Mouse (Mus musculus) embryonic facial prominence, embryonic 14.5 days (tissue): ENCODE data around the gene Slc25a21. TPM values are rescaled to one million over a fixed set of nuclear protein-coding genes. Genes with fewer than 3 reads are reported as not detected.

Experiments used
- ATAC-seq: fragments of 200-750 bp; cut with Nextera tagmentation; 2 replicates; pipeline ENCODE4 v1.8.0; 2017; ENCODE audit warnings: low read depth, moderate number of reproducible peaks, moderate TSS enrichment
- DNase-seq: peaks from one replicate; pipeline ENCODE4 v3.0.0-alpha.2; 2015; ENCODE audit warnings: low spot score
- H3K27ac ChIP-seq: fragments of 300-500 bp; sonication (generic); replicated peaks from 2 replicates; pipeline ENCODE4 v1.5.1; 2014; ENCODE audit warnings: low read depth, mild to moderate bottlenecking, low read length, moderate library complexity
- H3K27me3 ChIP-seq: fragments of 300-500 bp; sonication (generic); replicated peaks from 2 replicates; pipeline ENCODE4 v1.6.1; 2014; ENCODE audit warnings: low read length; ENCODE audit not compliant: control insufficient read depth, insufficient read depth
- H3K36me3 ChIP-seq: fragments of 300-500 bp; sonication (generic); 2 replicates; pipeline ENCODE4 v1.6.1; 2014; ENCODE audit warnings: low read length, mixed read lengths; ENCODE audit not compliant: control insufficient read depth, insufficient read depth
- H3K4me1 ChIP-seq: fragments of 300-500 bp; sonication (generic); 2 replicates; pipeline ENCODE4 v1.6.1; 2014; ENCODE audit warnings: antibody characterized with exemption, low read length; ENCODE audit not compliant: control insufficient read depth, insufficient read depth
- H3K4me2 ChIP-seq: fragments of 300-500 bp; sonication (generic); 2 replicates; pipeline ENCODE4 v1.6.1; 2014; ENCODE audit warnings: low read depth, mild to moderate bottlenecking, low read length, moderate library complexity, mixed read lengths
- H3K4me3 ChIP-seq: fragments of 300-500 bp; sonication (generic); 2 replicates; pipeline ENCODE4 v1.5.1; 2014; ENCODE audit warnings: low read depth, mild to moderate bottlenecking, low read length
- H3K9ac ChIP-seq: fragments of 300-500 bp; sonication (generic); 2 replicates; pipeline ENCODE4 v1.6.1; 2014; ENCODE audit warnings: low read depth, mild to moderate bottlenecking, low read length, moderate library complexity, mixed read lengths
- H3K9me3 ChIP-seq: fragments of 300-500 bp; sonication (generic); 2 replicates; pipeline ENCODE4 v1.6.1; 2016; ENCODE audit warnings: low read length; ENCODE audit not compliant: control insufficient read depth
- WGBS: fragments of 180-500 bp; shearing (Covaris S2); extraction: QIAGEN DNeasy Blood & Tissue Kit; methylation state at CpG from one replicate; pipeline ENCODE4 v1.1.7; 2014; 5-methylcytosine and 5-hydroxymethylcytosine counted together
- polyA plus RNA-seq: library from polyadenylated mRNA; unstranded; fragments of >200 nt; fragmentation: Nextera tagmentation; extraction: Ambion mirVana; gene quantifications from 2 replicates; pipeline ENCODE4 v1.2.1, GENCODE M21; 2014

Slc25a21 gene
- polyA plus RNA-seq, 1 experiment from 2014 or later, result 0.58 TPM

GRCm38 (mm10) chr12:56701004-56701403, 496.3 kb downstream of the Slc25a21 start:
- no peak overlapping the region for H3K4me3 ChIP-seq

DNA sequence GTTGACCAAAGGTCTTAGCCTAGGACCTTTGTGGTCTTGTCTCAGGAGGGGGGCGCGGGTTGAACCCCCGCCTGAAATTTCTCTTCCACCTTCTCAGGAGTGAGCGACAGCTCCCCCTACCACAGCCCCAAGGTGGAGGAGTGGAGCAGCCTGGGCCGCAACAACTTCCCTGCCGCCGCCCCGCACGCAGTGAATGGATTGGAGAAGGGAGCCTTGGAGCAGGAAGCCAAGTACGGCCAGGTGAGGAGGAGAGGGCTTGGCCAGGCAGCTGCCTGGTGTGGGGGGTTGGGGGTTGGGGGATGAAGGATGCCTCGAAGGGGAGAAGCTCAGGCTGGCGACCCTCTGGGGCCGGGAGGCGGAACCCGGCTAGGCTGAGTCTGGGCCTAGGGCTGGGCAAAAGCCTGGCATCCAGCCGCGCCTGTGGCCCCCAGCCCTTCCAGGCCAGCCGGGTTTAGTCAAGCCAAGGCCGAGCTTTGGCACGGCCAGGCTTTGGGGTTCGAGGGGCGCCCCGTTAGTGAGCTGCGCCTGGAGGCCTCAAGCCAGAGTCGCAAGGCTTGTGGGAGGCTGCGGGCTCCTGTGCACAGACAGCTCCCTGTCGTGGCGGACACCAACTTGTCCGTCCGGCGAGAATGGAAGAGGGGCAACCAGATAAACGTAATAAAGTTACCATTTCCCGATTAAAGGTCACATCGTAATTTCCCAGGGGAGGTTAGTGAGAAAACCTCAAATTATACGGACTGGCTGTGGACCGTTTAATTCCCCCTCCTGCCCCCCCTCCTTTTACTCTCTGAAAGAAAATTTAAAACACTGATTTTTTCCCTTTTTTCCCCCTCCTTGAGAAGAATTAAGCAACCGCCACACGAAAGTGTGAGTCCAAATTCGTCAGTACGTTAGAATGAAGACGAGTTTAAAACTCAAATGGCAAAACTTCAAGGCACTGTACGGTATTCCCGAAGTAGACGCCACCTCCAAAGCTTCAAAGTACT, 497.1 kb downstream of the Slc25a21 start:
- no peaks in the 10 kb centered on the region for H3K4me1 ChIP-seq
- peak overlapping the region; percentile 32 for H3K4me3 ChIP-seq
- ATAC-seq, result no peak
- DNase-seq, result no peak
- H3K4me2 ChIP-seq, result peak overlapping the region; percentile 48
- H3K9me3 ChIP-seq, result no peaks in the 10 kb centered on the region
- H3K36me3 ChIP-seq, result no peaks in the 10 kb centered on the region
- 9% methylated on average over 42 of the region's 44 CpGs for WGBS
- peak overlapping the region; percentile 55; the same call in 1 of the 2 replicates for H3K27ac ChIP-seq
- H3K9ac ChIP-seq, result peak overlapping the region; percentile 66
- H3K27me3 ChIP-seq, result peaks cover 74% of the 10 kb centered on the region

More at GRCm38 (mm10) chr12:56701004-56701403, 496.3 kb downstream of the Slc25a21 start:
- H3K36me3 ChIP-seq, result no peaks in the 10 kb centered on the region
- H3K4me1 ChIP-seq, result no peaks in the 10 kb centered on the region
- WGBS, result 19% methylated on average over 6 of the region's 6 CpGs
- DNase-seq (no peak), ATAC-seq (no peak)
- no peak overlapping the region for H3K9ac ChIP-seq
- H3K27me3 ChIP-seq, result peaks cover 72% of the 10 kb centered on the region
- peak overlapping the region; percentile 22 for H3K4me2 ChIP-seq
- no peaks in the 10 kb centered on the region for H3K9me3 ChIP-seq
- H3K27ac ChIP-seq, result no peak overlapping the region

GRCm38 (mm10) chr12:56699351-56699750, 497.9 kb downstream of the Slc25a21 start:
- Histone ChIP-seq H3K27ac (0 out of 2 replicates have a peak overlapping the region, but pooled peaks have one; percentile 44), H3K9ac (peak overlapping the region; percentile 66), H3K4me3 (peak overlapping the region; percentile 32)

DNA sequence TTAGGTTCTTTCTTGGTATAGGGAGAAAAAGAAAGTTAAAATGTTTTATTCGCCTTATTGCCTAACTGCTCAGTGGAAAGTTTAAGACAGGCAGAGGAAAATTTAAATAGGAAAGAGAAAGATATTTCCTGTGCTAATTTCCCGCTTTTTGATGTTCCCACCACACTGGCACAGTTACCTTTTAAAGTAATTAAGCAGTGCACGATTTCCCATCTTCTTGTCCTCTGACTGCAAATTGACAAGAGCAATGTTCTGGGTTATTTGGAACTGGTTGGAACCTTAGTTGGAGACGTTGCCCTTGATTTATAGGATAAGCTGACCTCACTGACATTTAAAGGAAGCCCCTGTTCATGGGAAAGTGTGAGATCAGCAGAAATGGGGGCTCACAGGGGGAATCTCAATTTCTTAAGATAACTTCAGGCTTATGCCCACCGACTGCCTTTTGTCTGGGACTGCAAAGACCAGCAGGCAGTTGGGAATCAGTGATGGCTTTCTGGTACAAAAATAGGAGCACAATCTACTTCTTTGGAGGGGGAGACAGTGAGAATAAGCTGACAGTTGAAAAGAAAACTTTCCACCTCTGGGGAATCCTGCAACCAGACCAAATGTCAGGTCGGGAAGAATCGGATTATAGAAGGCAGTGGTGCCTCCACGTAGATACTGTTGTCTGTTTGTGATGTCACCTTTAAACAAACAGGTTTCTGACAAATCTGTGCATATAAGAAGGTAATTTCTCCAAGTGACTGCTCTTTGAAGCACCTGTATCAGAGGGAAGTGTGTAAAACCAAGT, 498.9 kb downstream of the Slc25a21 start:
- peak overlapping the region; percentile 39; the same call in 1 of the 2 replicates for H3K27ac ChIP-seq
- no peaks in the 10 kb centered on the region for H3K36me3 ChIP-seq
- H3K4me1 ChIP-seq, result no peaks in the 10 kb centered on the region
- H3K4me2 ChIP-seq, result peak overlapping the region; percentile 50
- peaks cover 89% of the 10 kb centered on the region for H3K27me3 ChIP-seq
- 6% methylated on average over 8 of the region's 8 CpGs for WGBS
- H3K9me3 ChIP-seq, result no peaks in the 10 kb centered on the region
- H3K9ac ChIP-seq, result peak overlapping the region; percentile 67
- no peak for DNase-seq
- ATAC-seq, result no peak
- H3K4me3 ChIP-seq, result peak overlapping the region; percentile 41

More at GRCm38 (mm10) chr12:56699351-56699750, 497.9 kb downstream of the Slc25a21 start:
- ATAC-seq (no peak), DNase-seq (no peak)
- Histone ChIP-seq H3K27me3 (peaks cover 83% of the 10 kb centered on the region), H3K36me3 (no peaks in the 10 kb centered on the region), H3K4me1 (no peaks in the 10 kb centered on the region), H3K4me2 (peak overlapping the region; percentile 48), H3K9me3 (no peaks in the 10 kb centered on the region)
- 26% methylated on average over 3 of the region's 3 CpGs for WGBS

GRCm38 (mm10) chr12:56697785-56698184, 499.5 kb downstream of the Slc25a21 start:
- WGBS, result under 1% methylated on average over 12 of the region's 12 CpGs
- H3K27me3 ChIP-seq, result peaks cover 92% of the 10 kb centered on the region
- peak overlapping the region; percentile 50 for H3K4me2 ChIP-seq
- peak overlapping the region; percentile 41 for H3K4me3 ChIP-seq
- no peaks in the 10 kb centered on the region for H3K4me1 ChIP-seq
- peak overlapping the region; percentile 68; the same call in 1 of the 2 replicates for H3K27ac ChIP-seq
- no peaks in the 10 kb centered on the region for H3K9me3 ChIP-seq
- ATAC-seq (no peak), DNase-seq (no peak)
- peak overlapping the region; percentile 67 for H3K9ac ChIP-seq
- no peaks in the 10 kb centered on the region for H3K36me3 ChIP-seq

GRCm38 (mm10) chr12:56697011-56697740, 500.1 kb downstream of the Slc25a21 start:
- H3K4me1 ChIP-seq, result no peaks in the 10 kb centered on the region
- peak overlapping the region; percentile 41 for H3K4me3 ChIP-seq
- peak overlapping the region; percentile 68 for H3K27ac ChIP-seq
- H3K9ac ChIP-seq, result peak overlapping the region; percentile 67
- H3K36me3 ChIP-seq, result no peaks in the 10 kb centered on the region
- 1% methylated on average over 26 of the region's 36 CpGs for WGBS
- no peak for DNase-seq
- H3K9me3 ChIP-seq, result no peaks in the 10 kb centered on the region
- peaks cover 92% of the 10 kb centered on the region for H3K27me3 ChIP-seq
- ATAC-seq, result no peak
- H3K4me2 ChIP-seq, result peak overlapping the region; percentile 50

GRCm38 (mm10) chr12:56696174-56697010, 500.9 kb downstream of the Slc25a21 start:
- Histone ChIP-seq H3K4me1 (0 out of 2 replicates have a peak, but pooled peaks cover 4% of the 10 kb centered on the region), H3K36me3 (no peaks in the 10 kb centered on the region), H3K4me3 (peak overlapping the region; percentile 41), H3K4me2 (peak overlapping the region; percentile 50), H3K9ac (peak overlapping the region; percentile 67), H3K27me3 (peaks cover 96% of the 10 kb centered on the region), H3K27ac (peak overlapping the region; percentile 68), H3K9me3 (no peaks in the 10 kb centered on the region)
- DNase-seq, result no peak
- under 1% methylated on average over 49 of the region's 57 CpGs for WGBS
- no peak for ATAC-seq
